Mouse (Mus musculus) lung, adult 2 months (tissue): ENCODE measurements at regions not wholly inside any gene's neighbourhood (a gene's known extent, or its start where the extent isn't known, plus 50 kb on each side); places are given as distances from the start of the nearest gene placed in this dataset.

Experiments
- DNase-seq: peaks from one replicate; pipeline ENCODE4 v3.0.0; 2022
- H3K4me1 ChIP-seq: fragments of 200-500 bp; 2 replicates; pipeline ENCODE4 v1.6.1; 2011; ENCODE audit warnings: low read length; ENCODE audit not compliant: control insufficient read depth, insufficient read depth
- H3K4me3 ChIP-seq: fragments of 200-500 bp; replicated peaks from 2 replicates; pipeline ENCODE3; 2011; ENCODE audit warnings: low read depth, mild to moderate bottlenecking, control low read depth, low read length; ENCODE audit errors: extremely low read depth
- CTCF ChIP-seq: fragments of 200-500 bp; IDR thresholded peaks from 2 replicates; pipeline ENCODE4 v1.5.1; 2011; ENCODE audit warnings: mild to moderate bottlenecking, low read length, control low read depth; ENCODE audit not compliant: insufficient read depth
- POLR2A ChIP-seq: fragments of 200-500 bp; IDR thresholded peaks from 2 replicates; pipeline ENCODE4 v1.6.1; 2011; ENCODE audit warnings: low read depth, mild to moderate bottlenecking, control low read depth, low read length, borderline replicate concordance; ENCODE audit errors: extremely low read depth
- WGBS: fragments of 180-500 bp; shearing (Covaris S2); methylation state at CpG from one replicate; pipeline ENCODE4 v1.1.7; 2018; 5-methylcytosine and 5-hydroxymethylcytosine counted together

- WGBS: 86% methylated on average over 2 of the region's 2 CpGs
- DNase-seq: no peak
- H3K4me3 ChIP-seq: no peak overlapping the region
- H3K4me1 ChIP-seq: no peaks in the 10 kb centered on the region
- TF ChIP-seq POLR2A (no peak), CTCF (no peak)
These were observed 163.7 kb downstream of the Kcna5 start for GRCm38 (mm10) chr6:126371489-126371888.

- DNase-seq: no peak
- H3K4me1 ChIP-seq: no peaks in the 10 kb centered on the region
- TF ChIP-seq POLR2A (no peak), CTCF (no peak)
- no peak overlapping the region for H3K4me3 ChIP-seq
- 70% methylated on average over 8 of the region's 8 CpGs for WGBS
These were observed 169.7 kb downstream of the Kcna5 start for GRCm38 (mm10) chr6:126365495-126365894.

GRCm38 (mm10) chr6:126362331-126362730 is 172.9 kb downstream of the Kcna5 start:
- WGBS: 46% methylated on average over 3 of the region's 3 CpGs
- TF ChIP-seq POLR2A: no peak
- no peak for TF ChIP-seq CTCF
- DNase-seq: no peak
- H3K4me1 ChIP-seq: no peaks in the 10 kb centered on the region
- H3K4me3 ChIP-seq: no peak overlapping the region

DNA sequence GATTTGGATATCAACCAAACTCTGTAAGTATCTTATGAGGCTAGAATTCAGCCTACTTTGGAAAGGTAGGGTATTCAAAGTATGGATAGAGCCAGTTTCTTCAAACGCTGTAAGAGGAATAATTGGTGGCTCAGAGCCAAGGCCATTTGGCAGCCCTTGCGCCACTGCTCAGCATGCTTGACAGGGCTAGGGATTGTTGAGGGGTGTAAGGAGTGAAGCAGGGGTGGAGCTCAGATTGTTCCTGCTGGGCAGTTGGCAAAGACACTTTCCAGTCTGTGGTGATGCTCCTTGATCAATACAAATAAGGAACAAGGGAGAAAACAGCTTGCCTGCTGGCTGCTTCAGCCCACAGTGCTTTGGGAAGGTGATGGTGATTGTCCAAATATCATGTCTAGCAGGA is 181.9 kb downstream of the Kcna5 start:
- H3K4me1 ChIP-seq: no peaks in the 10 kb centered on the region
- DNase-seq: no peak
- TF ChIP-seq POLR2A: no peak
- no peak for TF ChIP-seq CTCF
- no peak overlapping the region for H3K4me3 ChIP-seq
- 14% methylated on average over 2 of the region's 2 CpGs for WGBS

GRCm38 (mm10) chr6:126350476-126350875 is 183.8 kb upstream of the Ntf3 start:
- 42% methylated on average over 2 of the region's 2 CpGs for WGBS
- Histone ChIP-seq H3K4me1 (no peaks in the 10 kb centered on the region), H3K4me3 (no peak overlapping the region)
- TF ChIP-seq POLR2A: no peak
- no peak for TF ChIP-seq CTCF
- DNase-seq: no peak

- no peak for DNase-seq
- 45% methylated on average over 2 of the region's 2 CpGs for WGBS
- no peak for TF ChIP-seq POLR2A
- H3K4me1 ChIP-seq: no peaks in the 10 kb centered on the region
- H3K4me3 ChIP-seq: no peak overlapping the region
These were observed 183.2 kb upstream of the Ntf3 start for GRCm38 (mm10) chr6:126349905-126350304.

DNA sequence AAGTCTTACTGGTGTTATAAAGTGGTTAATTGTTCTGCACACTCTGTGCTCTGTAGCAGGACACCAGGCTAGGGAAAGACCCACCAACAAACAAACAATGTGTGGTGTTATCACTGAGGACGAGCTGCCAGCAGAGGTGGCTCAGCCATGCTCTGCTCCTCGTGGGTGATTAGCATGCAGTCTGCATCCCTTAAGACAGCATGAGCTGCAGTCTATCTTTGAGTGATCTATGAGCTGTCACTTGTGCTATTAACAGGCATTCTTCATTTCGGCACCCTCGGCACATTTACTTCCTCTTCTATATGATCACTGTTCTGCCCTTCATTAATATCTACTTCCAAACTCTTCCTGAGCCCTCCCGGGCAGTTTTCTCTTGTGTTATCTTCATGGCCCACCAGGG is 178.5 kb upstream of the Ntf3 start:
- no peaks in the 10 kb centered on the region for H3K4me1 ChIP-seq
- 29% methylated on average over 5 of the region's 5 CpGs for WGBS
- no peak overlapping the region for H3K4me3 ChIP-seq
- no peak for TF ChIP-seq POLR2A
- no peak for TF ChIP-seq CTCF
- no peak for DNase-seq

DNA sequence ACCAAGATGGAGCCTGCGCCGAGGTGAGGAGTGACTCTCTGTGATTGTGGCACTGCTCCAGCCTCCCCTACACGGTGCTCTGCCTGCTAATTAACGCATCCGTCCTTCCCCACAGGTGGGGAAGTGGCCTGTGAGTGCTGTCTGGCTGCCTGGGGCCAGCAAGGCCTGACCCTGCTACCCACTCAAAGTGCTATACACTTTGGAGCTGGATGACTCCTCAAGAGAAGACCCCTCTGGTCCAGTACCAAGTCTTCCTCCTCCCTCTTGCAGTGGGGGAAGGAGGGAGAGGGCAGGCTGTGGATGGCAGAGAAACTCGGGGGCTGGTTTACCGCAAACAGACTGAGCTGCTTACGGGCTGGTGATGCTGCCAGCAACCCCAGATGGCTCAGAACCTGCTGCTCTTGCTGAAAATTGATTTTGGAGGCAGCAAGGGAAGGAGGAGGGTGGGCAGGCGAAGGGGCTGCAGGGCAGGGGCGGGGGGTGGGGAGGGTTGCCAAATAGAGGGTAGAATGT is 173.4 kb upstream of the Ntf3 start:
- 49% methylated on average over 10 of the region's 10 CpGs for WGBS

DNA sequence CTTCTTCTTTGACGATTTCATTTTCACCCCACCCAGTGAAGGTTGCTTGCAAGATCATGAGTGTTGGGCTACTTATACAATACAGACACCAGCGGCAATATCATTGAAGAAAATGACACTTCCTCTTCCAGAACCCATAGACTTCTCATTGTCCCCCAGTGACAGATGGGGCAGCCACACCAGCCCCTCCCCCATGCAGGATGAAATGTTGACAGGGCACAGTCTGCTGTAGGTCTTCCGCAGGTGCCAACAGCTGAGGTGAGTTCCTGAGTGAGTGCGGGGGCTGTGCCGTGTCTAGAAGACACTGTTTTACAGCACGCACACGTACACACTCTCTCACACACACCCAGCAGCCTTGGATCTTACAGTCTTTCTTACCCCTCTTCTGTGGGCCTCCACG is 171.0 kb upstream of the Ntf3 start:
- Histone ChIP-seq H3K4me1 (no peaks in the 10 kb centered on the region), H3K4me3 (no peak overlapping the region)
- DNase-seq: no peak
- WGBS: 77% methylated on average over 8 of the region's 8 CpGs
- no peak for TF ChIP-seq CTCF
- TF ChIP-seq POLR2A: no peak

More for the DNA sequence above, 173.4 kb upstream of the Ntf3 start:
- no peak for TF ChIP-seq POLR2A
- Histone ChIP-seq H3K4me1 (no peaks in the 10 kb centered on the region), H3K4me3 (no peak overlapping the region)
- no peak for DNase-seq

DNA sequence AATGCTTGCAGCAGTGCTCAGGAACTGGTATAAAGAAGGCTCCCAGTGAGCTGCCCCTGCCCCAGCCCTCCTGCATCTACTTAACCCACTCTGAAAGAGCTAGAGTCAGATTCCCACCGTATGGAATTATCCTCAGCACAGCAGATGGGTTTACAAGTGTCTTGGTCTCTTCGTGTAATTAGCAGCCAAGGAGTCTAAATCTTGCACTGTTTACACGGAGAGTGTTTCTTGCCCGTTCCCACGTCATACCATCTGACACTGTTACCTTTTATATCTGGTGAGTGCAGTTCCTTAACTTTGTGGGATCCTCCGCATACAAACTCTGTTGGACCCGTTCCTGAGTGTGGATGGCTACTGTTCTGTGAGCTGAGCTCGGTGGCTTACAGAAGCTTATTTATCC is 167.5 kb upstream of the Ntf3 start:
- DNase-seq: no peak
- TF ChIP-seq POLR2A: no peak
- no peak for TF ChIP-seq CTCF
- WGBS: 62% methylated on average over 8 of the region's 8 CpGs
- Histone ChIP-seq H3K4me1 (no peaks in the 10 kb centered on the region), H3K4me3 (no peak overlapping the region)
